Mouse (Mus musculus) left cerebral cortex, postnatal 25 days (tissue): ENCODE measurements at regions not wholly inside any gene's neighbourhood (a gene's known extent, or its start where the extent isn't known, plus 50 kb on each side); places are given as distances from the start of the nearest gene placed in this dataset.
"Not testable (repeated sequence)": the region's sequence is repeated elsewhere in the genome, so short reads cannot be mapped to it uniquely, and the experiment has no call there.

Experiments used
- DNase-seq, 2 experiments: peaks; one replicate each; pipeline ENCODE4 v3.0.0; 2022; ENCODE audit warnings: low spot score in 2 of 2, mixed read lengths in 1 of 2
- intact Hi-C: fragments of 180-260 bp; cut with DNase I; formaldehyde crosslinking; loops from one replicate; pipeline ENCODE4 v1.15.1; 2025

DNA sequence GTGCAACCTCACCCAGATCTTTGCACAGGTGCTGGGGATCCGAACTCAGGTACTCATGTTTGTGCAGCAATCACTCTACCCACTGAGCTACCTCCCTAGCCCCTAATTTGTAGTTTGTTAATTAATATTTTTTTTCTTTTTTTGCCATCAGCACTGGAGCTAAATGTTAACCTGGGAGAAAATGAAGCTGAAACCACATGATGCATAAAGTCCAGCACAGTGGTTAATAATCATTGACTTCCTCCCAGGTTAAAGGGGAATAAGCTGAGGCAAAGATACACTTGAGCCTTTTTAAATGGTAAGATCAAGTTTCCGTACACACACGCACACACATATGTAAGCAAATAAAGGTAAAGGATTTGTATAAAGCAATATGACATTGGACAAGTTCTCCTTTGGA is 273.0 kb upstream of the Maf start:
- no peak for DNase-seq
- intact Hi-C loops = no loop called here

DNA sequence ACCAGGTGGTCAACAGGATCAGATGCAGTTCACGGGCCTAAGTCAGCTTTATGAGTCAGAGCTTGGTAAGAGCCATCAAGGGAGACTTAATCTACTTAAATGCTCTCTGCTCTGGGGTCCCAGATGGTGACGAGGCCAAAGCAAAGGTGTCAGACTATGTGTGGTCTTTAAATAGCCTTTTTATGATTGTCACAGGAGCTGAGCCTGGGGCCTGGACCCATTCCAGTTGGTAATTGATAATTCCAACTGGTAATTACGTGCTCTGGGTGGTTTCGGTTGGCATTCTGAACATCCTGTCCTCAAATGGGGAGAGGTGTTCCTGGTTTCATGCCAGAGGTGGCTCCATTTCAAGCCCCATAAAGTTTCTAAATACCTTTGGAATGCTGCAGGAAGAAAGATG is 269.6 kb upstream of the Maf start:
- intact Hi-C loops = no loop called here
- DNase-seq = no peak

DNA sequence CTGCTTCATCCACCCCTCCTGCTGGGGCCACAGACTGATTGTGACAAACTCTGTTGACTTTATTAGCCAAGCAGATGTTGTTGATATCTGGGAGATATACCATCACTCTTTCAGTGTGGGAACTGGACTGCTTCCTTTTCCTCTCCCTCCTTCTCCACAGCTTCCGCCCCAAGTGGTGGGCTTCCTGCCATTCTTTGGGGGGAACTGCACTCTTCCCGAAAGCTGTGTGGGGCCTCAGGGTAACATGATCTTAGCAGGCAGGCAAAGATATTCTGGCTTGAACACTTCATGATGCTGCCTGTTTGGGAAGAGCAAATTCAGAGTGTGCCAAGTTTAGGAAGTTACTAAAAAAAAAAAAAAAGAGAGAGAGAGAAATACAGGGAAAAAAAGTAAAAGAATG is 267.1 kb upstream of the Maf start:
- no peak for DNase-seq
- intact Hi-C loops = no loop called here

DNA sequence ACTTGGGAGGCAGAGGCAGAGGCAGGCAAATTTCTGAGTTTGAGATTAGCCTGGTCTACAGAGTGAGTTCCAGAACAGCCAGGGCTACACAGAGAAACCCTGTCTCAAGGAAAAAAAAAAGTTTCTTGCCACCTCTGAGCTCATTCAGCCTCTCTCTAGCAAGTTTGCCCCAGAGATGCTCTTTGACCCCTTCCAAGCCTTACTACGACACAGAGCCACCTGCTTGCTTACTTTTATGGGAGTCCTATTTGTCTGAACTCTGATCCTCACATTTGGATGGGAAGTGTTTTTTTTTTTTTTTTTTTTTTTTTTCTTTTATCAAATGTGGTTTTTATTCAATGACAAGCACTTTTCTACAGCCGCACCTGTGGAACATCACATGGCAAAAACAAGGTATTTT is 263.8 kb upstream of the Maf start:
- intact Hi-C loops, DNase-seq: not testable (repeated sequence)

DNA sequence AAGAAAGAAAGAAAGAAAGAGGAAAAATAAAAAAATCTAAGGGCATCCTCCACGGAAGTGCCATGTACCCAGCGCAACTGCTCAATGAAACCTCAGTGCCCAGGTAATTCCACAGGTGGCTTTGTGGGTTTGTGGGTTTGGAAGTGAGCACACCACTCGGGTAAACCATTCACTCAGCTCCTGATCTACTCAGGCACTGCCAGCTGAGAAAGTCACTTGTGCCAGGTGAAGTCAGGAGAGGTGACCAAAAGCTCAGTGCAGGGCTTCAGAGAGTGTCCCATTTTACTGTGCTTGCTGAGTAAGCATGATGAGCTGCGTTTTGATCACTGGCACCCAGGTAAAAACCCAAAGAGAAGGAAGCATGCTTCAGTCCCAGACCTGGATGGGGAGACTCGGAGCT is 260.5 kb upstream of the Maf start:
- no peak for DNase-seq
- intact Hi-C loops = no loop called here

DNA sequence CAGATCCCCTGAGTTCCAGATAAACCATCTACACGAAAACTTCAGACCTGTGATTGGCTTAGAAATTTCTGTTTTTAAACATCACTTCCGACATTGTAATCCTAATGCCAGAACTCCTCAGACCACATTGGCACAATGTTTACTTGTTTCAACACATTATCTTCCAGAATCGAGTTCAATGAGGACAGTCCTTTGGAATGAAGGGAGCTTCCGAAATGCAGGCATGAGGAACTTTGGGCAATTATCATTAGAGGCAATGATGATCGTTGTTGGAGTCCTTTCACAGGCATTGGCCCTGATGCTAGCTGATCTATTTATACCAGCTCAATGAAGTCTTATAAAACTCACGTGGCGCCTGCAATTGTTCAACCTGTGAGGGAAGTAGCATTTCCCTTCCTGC is 258.4 kb upstream of the Maf start:
- intact Hi-C loops = no loop called here
- no peak for DNase-seq

DNA sequence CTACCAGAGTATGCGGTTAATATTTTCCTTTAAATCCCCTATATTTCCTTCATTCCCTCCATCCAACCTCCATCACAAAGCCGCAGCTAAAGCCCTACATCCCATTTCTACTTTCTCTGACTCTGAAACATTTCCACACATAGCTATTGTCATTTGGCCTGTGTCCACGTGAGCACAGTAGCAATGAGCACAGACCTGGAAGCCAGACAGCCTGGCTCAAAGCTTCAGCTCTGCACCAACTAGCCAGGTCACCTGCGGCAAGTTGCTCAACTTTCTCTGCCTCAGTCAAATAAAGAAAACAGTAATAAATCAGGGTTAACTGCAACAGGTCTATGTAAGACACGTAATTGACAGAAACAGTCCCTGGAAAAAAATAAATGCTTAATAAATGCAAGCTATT is 247.8 kb upstream of the Maf start:
- intact Hi-C loops = no loop called here
- no peak for DNase-seq

DNA sequence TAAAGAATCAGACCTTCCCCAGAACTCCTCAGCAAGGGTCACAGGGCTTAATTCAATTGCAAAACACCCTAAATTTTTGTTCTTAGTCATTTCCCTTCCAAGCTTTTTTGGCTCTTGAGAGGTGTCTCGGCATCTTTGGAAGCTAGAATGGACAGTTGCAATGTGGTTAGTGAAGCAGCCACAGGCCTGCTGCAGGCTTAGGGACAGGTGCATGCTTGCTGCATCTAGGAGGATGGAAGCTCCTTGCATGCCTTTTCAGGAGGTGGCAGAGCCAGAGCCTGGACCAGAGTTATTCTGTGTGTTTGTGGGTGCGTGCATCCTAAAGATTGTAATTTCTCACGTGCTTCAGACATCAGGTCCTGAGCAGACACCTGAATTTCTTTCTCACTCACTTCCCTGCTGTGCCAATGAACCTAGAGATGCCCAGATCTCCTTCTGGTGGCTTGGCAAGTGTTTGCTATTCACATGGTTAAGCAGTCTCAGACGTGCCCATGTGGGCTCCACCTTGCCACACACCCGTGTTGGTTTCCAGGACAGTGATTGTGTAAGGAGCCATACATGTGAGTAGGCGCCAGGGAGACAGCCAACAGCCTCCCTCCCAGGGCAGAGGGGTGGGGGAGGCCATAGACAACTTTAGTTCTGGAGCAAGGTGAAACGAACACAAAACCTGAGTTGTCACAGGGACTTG is 246.3 kb upstream of the Maf start:
- intact Hi-C loops = no loop called here
- no peak for DNase-seq

DNA sequence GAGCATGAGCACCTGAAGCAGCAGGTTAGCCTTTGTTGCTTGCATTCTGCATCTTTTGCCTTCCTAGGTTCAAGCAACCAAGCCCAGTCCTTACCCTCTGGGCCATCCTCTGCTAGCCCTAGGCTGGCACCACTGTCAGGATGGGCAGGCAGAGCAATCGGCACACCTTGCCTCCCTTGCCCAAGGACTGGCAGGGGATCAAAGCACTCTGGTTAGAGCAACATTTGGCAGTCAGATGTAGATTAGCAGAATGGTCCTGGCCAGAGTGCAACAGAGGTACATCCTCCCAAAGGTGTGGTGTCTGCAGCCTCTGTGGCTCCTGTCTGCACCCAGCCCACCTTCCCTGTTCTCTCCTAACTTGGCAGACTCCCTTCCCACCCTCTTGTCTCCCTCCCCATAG is 244.9 kb upstream of the Maf start:
- intact Hi-C loops = no loop called here
- no peak for DNase-seq

DNA sequence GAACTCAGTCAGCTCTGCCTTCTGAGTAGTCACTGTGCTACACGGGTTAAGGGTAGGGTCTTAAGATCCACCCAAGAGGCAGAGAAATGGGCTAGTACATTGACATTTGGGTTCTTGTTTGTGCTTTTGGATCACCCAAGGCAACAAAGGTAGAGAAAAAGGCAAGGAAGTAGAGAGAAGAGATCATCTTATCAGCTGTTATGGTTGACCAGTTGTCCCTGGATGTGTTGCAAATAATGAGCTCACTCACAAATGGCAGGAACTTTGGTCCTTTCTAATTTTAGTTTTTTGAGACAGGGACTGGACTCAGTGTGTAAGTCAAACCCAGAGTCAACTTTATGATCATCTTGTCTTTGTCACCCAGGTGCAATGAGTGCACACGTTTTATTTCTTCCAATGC is 241.3 kb upstream of the Maf start:
- no peak for DNase-seq
- intact Hi-C loops = no loop called here

DNA sequence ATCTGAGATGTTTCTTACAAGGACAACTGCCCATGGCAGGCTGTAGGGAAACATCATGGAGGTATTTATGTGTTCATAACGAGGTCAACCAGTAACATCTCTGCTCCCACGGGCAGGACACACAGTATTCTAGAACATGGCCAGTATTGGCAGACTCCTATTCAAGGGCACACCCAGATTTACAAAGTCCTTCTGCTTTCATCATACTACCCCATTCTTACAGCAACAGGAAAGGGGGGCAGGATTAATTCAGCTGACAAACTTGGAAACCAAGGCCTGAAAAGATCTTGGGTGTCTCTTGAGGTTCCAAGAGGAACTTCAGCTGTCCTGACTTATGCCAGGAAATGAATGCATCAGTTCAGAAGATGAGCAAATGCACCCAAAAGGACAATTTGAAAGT is 240.4 kb upstream of the Maf start:
- DNase-seq = no peak

DNA sequence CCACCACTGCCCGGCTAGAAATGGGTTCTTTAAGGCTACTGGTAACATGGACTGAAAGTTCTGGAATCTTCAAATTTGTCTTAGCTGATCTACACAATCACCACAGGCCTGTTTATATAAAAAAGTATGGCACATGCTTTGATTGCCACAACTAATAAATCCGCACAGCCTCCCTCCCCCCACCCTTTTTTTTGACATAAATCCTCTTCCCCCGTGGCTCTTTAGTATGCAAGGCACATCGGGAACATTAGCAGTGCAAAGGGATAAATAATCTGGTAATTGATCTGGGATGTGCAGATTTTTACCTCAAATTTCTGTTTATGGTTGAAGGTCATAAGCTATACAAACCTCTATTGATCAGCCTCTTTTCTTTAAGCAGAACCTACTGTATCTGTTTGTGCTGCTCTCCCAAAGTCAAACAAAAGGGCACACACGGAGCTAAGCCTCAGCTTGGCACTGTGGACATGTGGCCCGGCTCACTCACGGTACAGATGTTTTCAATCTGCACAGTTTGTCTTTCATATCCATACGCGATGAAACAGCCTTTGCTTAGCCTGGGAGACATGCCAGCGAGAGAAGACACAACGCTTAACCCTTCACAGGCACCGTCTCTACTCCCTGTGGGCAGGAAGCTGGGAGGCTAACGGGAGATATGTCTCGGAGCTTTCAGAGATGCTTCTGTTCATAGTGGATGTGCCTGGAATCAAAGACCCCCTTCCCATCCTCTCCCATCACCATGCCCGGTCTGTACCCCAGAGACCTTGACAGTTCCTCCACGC is 235.3 kb upstream of the Maf start:
- peak; percentile 9 to 17 for DNase-seq

More for the DNA sequence above, 240.4 kb upstream of the Maf start:
- intact Hi-C loops = no loop called here

DNA sequence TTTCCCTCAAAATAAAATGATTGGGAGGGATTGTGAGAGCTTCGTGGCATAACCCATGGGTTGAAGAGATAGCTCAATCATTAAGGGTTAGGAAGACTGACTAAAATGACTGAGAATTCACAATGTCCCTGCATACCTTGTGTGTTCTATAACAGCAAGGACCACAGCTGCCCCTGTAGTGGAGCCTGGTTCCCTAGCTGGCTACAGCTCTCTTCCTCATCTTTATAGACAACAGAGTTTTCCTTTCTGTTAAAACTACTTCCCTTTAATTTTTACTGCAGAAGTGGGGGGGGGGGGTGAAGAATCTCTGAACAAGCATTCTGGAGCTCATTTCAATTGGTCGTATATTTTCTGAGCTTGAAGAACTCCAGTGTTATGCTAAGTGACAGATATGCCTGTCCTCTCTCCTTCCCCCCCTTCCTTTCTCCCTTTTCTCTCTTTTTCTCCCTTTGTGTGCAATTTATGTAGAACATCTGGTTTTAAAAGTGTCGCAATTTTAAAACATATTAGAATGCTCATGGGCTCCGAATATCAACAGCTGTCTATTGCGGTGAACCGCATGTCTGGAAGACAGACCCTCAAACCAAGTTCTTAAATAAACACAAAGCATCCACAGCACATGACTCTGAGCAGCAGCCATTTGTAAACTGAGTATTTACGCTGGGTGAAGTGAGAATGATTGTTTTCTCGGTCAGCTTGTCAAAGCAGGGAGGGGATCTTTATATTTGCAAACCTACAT is 222.0 kb upstream of the Maf start:
- intact Hi-C loops = no loop called here
- DNase-seq = no peak

More for the DNA sequence above, 235.3 kb upstream of the Maf start:
- intact Hi-C loops = no loop called here

DNA sequence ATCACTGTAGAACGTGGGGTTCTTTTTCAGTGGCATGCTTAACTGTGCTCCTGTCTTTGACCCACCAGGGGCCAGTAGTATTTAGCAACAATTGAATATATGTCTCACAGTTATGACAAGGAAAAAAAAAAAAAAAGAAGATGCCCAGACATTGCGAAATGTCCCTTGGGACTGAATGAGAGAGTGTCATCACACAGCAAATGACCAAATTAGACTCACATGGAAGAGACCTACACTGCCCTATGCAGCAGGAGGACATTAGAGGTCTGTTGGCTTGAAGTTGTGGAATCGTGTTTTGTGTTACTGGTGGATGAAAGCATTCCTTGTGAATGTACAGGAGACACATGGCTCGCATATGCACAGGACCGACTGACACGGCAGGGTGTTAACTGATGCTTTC is 214.3 kb upstream of the Maf start:
- intact Hi-C loops = no loop called here
- DNase-seq = no peak

DNA sequence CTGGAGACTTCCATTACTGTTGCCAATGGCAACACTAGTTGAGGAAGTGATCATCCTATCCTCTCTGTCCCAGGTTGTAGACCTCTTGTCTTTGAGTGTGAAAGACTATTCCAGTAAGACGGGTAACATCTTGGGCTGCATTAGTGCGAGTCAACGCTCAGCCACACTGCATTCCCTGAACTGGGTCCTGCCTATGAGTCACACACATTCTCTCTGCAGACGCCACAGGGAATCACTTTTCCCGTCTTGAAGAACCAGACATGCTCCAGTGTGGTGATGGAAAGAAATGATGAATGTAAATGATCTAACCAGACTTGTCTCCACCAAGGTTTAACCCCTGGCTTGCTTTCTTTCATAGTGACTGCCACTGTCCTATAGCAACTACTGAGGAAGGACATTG is 199.1 kb upstream of the Maf start:
- no peak for DNase-seq
- intact Hi-C loops = no loop called here

DNA sequence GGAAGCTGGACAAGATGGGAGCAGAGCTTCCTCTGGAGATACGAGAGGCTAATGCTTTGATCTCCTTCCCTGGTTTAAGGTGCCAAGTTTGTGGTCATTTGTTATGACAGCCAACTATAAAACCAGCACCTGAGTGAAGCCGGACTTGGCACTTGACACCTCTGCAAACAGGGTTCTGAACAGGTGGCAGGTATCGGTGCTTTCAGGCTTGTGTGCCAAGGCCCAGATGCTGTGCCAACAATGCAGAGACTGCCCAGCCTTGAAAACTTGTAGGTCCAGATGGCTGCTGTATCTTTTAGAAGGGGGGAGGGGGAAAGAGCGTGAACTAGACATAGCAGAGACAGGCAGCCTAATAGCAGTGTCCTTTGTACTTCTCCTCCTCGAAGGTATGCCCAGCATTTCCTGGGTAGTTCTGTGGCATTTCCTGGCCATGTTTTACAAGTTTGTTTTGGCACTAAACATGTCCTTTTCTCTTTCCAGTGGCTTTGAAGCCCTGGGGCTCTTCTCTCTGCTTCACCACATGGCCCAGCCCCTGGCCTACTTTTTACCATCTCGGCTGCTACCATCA is 196.3 kb upstream of the Maf start:
- intact Hi-C loops = no loop called here
- DNase-seq = no peak

DNA sequence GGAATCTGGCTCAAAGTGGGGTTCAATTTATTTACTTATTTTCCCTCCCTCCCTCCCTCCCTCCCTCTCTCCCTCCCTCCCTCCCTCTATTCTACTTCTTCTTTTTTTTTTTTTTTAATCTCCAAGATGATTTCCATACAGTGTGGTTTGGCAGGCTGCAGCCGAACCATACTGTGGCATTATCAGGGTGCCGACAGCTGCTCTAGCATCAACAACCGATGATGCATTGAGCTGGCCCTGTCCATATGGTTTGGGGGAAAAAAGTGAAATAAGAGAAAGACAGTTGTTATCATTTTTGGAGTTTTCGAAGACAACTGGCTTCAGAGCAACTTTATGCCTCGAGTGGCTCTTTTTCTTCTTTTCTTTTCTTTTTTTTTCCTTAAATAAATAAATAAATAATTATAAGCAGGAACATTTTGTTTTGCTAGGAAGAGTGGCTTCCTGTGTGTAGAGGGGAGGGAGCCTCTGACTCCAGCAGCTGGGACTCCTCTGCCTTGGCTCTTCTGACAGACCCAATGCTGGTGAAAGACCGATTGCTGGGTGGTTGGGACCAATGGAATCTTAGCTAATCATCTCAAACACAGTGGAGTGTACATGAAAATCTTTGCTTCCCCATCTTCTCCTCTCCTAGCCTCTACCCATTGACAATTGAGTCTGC is 190.1 kb upstream of the Maf start:
- intact Hi-C loops = no loop called here
- no peak for DNase-seq

DNA sequence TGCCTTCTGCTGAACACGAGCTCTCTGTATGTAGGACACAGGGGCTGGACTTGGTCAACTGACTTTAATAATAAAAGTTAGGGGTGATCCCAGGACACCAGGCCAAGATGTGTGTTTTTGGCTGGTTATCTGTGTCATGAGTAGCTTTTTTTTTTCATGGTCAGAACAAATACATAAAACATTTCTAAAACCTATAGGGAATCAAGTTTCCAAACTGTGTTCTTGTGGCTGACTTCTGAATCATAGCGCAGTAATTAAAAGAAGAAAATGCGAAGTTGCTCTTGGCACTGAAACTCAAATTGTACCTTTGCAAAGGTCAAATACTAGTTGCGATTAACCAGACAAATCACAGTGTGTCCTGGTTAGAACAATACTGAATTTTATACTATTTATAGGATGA is 189.5 kb upstream of the Maf start:
- intact Hi-C loops = no loop called here
- no peak for DNase-seq

DNA sequence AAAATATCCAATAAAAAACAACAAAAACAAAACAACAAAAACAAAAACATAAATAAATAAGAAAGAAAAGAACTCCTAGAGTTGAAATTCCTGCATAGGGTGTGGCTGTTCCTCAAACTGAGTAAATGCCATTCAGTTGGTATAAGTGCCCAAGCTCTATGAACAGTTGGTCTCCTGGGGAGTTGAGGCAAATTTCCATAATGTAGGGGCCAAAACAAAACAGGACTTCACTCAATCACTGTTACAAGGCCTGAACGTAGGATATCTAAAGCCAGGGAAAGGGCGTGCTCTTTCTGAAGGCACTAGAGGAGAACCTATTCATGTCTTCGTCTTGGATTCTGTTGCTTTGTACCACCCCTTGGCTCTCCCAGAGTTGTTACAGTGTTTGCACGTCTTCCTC is 188.5 kb upstream of the Maf start:
- intact Hi-C loops = no loop called here
- no peak for DNase-seq

DNA sequence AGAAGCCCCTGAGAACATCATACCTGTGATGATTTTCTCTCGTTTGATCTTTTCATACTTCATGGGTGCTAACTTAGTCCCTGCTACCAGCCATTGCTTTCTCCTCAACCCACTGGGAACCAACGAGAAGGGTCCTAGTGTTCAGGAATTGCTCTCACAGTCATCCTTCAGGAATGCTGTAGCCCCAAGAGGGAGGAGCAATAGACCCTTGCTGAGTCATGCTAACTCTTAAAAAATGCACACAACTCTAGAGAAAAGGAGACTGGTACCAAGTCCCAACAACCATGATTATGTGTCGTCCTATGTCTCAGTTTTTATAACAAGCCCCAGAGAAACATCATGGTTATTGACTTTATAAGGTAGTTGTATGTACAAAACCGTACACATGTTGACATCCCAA is 180.7 kb upstream of the Maf start:
- DNase-seq = no peak
- intact Hi-C loops = no loop called here
